Mouse (Mus musculus) activated CD4-positive, CD25-positive, alpha-beta regulatory T cell, adult 4 months (primary cell): ENCODE results near the gene Mtnr1b. TPM values are rescaled to one million over a fixed set of nuclear protein-coding genes. Genes with fewer than 3 reads are reported as not detected.

Experiments used
- ATAC-seq: one replicate; pipeline ENCODE4 v1.8.0; 2017
- polyA plus RNA-seq, 2 experiments: library from polyadenylated mRNA; unstranded; fragments of 100-300 nt; shearing (Covaris generic); gene quantifications; one replicate each; pipeline ENCODE4 v1.2.1; 2017

The Mtnr1b gene
- polyA plus RNA-seq, 2 experiments from 2014 or later, result not detected

DNA sequence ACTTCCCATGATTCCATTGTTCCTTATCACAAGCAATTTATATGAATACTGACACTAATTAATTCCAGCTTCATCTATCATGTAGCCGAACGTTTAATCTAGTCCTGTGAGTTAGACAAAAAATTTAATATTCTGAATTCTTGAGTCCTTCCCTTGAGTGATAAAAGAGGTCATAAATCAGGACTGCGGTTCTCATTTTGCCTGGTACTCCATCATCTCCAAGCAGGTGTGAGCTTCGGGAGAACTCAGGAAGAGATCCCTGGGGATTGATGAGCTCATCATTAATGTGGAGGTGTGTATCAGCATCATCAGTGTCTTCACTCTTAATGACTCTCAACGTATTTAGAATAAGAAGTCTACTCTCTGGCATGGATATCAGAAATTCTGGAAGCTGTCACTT lies 74.0 kb downstream of the Mtnr1b start:
- no peak for ATAC-seq

DNA sequence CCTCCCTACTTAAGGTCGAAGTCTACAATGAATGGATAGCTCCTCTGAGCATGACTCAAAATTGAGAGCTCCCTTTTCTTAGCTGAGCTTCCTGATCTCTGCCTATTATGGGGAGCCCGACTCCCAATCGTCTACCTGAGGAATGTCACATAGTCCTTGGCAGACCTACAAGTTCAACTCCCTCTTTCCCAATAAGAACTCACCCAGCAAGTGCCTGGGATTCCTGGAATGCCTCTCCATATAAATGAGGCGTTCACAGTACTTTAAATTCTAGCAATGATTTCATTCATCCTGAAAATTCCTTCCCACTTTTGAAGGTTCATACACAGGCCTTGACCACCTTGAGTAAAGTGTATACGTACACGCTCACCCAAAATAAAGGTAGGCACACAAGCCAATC lies 79.9 kb downstream of the Mtnr1b start:
- no peak for ATAC-seq

DNA sequence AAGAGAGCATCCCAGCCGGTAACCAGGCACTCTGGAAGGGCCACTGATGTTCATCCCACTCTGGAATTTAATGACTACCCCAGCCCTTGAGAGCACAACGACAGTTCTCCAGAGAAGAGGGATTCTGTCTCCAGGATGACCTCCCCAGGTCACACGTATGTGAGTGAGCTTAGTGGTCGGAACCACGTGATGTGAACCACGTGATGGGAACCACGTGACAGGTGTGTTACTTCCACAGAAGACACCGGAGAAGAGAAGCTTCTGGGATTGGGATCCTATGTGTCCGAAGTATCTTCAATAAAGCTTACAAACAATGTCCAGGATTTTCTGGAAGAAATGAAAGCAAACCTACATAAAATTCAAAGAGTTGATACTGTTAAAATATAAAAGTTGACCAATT lies 82.3 kb downstream of the Mtnr1b start:
- no peak for ATAC-seq

DNA sequence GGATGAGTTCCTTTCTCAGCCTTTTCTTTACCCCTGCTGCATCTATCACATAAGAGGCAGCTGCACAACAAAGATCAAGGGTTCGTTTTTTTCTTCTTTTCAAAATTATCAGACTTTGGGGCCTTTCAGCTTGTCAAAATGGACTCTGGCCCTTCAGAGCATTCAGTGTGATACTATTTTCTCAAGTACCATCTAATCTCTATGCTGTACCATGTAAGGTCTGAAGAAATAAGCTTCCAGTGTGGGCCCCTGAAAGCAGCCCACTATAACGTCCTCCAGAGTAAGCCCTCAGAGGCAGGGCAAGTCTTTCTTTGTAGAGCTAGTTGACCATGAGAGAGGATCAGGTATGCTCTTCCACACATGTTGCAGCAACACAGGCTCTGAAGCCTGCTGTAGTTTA lies 87.7 kb downstream of the Mtnr1b start:
- ATAC-seq, result no peak

DNA sequence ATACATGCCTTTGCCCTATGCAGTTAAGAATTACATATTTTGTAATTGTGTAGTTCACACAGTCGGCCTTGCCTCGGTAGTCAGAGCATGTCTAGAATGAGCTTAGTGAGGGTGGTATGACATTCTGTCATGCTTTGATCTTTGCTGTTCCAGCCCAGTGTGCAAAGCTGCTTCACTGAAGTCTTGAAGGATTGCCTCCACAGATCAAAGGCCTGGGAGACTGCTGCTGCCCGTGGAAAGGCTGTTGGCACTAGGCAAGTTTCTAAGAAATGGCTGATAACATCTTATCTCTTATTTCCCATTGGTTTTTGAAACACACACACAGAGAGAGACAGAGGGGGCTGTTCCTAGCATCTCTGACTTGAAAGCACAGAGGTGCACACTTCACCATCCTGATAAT lies 88.2 kb downstream of the Mtnr1b start:
- ATAC-seq, result no peak

DNA sequence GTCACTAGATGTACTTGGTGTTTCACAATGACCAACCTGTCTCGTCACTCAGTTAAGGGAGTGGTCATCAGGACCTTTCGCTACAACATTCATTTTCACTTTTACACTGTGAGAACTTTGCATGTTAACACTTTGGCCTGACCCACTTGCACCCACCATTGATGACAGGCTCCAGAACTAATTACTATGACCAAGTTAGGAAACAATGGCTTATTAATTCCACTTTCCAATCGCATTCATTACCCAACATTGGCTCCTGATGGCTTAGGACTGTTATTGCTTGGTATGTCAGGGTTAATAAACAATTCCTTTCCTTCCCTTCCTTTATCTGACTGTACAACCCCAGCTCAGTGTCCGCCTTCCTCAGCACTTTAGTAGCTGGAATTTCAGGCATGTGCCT lies 92.4 kb downstream of the Mtnr1b start:
- ATAC-seq, result no peak

DNA sequence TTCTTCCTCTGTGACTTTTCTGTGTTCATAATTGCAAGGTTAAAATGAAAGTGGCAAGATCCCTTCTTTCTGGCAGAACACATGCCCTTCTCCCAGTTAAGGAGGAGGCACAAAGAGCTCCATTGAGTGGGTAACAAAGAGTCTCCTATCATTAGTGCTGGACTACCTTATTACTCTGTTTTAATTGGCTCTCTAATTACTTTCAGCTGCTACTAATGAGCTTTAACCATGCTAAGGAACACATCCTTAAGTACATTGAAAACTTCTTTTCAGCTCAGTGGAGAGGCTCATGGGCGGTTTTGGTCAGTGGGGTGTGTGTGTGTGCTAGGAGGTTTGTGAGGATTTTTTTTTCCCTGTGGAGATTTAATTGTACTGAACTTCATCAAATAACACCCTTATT lies 99.4 kb downstream of the Mtnr1b start:
- no peak for ATAC-seq

Other genes starting within 250 kb of the Mtnr1b start
- gene Deup1, start 246.6 kb downstream of the Mtnr1b start, polyA plus RNA-seq, result under 1 TPM in 1 of 2 experiments, not detected in 1; 0.24 TPM
- 1 to 10 TPM; 3.7 to 3.9 TPM for gene Slc36a4, start 164.8 kb downstream of the Mtnr1b start, polyA plus RNA-seq